Mouse (Mus musculus): ENCODE measurements around the gene Zc3h12c. TPM values are rescaled to one million over a fixed set of nuclear protein-coding genes. Genes with fewer than 3 reads are reported as not detected.

Zc3h12c gene
- polyA plus RNA-seq, 1 experiment from 2014 or later, result 9.3 TPM

DNA sequence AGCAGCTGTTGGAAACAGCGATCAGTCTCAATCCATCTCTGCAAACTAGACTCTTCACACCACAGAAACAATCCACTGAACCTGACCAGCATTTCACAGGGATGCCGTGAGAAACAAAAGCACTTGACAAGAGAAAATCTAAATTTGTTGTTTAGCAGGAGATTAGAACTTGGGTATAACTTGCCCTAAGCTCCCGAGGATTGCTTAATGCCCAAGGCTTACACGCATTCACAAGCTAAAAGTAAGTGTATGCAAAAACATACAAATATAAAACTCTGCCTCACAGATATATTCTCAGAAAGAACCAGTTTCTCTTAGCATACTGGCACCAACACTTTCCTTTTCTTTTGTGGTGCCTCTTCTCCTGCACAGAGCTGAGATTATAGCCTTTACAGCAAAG is 19.5 kb downstream of the Zc3h12c start:
- ATAC-seq (no peak), DNase-seq (ENCODE audit: low read depth, low spot score) (no peak)
- no peaks in the 10 kb centered on the region for H3K27me3 ChIP-seq
- ChIA-PET CTCF (interaction anchor here (4.5 kb wide), 1 partner anchor 10 kb away, joined by 14 read pairs; no protein-coding TSS in a partner anchor), POLR2A (no interaction called here)
- in situ Hi-C loops (cut with MboI; ENCODE audit: low pct_unique_long_range_greater_than_20kb), result no loop called here
- no peak for TF ChIP-seq CTCF (IDR thresholded peaks at IDR 0.05)

DNA sequence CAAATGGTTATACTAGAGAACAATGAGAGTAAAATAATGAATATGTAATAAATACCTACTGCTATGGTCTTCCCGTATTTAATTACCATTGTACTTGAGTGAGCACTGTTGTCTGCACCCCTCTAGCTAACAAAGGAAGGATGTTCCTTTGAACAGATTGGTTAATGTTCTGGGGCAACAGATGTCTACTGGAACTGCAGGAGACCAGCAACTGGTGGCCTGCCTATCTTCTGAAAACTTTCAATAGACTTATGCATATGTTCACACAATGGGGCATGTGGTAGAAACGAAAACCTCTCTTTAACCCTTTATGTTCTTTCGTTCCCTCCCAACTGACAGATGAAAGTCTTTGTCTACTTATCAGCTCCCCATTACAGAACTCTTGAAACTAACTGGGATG is 20.1 kb downstream of the Zc3h12c start:
- TF ChIP-seq CTCF (IDR thresholded peaks at IDR 0.05), result no peak
- ATAC-seq (no peak), DNase-seq (ENCODE audit: low read depth, low spot score) (no peak)
- in situ Hi-C loops (cut with MboI; ENCODE audit: low pct_unique_long_range_greater_than_20kb), result no loop called here
- H3K27me3 ChIP-seq, result no peaks in the 10 kb centered on the region
- POLR2A ChIA-PET, result no interaction called here
- CTCF ChIA-PET, result interaction anchor here (4.5 kb wide), 1 partner anchor 9 kb away, joined by 14 read pairs; no protein-coding TSS in a partner anchor

DNA sequence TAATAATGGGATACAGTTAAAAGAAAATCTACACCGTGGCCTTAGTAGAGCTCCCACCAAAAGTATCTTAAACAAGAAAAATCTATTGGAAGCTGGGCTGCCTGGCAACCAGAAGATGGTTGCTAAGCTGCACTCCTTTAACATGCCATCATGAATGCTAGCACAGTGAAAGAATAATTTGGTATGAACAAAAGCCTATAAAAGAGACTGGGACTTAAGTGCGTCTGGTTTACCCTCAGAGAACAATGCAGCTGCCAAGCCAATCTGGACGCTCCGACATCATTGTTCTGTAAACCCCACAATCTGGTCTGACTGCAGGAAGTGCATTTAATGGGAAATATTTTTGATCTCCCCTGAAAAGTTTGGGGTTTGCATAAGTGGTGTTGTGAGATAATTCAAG is 22.1 kb downstream of the Zc3h12c start:
- in situ Hi-C loops (cut with MboI; ENCODE audit: low pct_unique_long_range_greater_than_20kb), result no loop called here
- no peak for ATAC-seq

DNA sequence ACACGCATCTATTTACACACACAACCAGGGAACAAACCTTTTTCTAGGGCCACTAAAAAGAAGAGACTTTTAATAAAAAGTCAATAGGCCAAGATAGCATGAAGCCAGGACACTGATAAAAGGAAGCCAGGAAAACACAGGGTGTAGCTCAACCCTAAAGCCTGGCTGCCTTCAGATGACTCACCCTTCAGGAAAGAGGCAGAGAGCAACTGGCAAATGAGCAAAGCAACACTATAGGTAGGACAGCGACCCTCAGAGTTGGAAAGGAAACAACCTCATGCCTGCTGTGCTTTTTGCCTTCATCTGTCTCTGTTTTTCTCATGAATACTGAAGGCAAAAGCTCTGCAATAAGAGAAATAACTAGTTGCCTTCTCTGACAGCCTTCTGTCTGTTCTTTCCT is 35.6 kb downstream of the Zc3h12c start:
- DNase-seq (ENCODE audit: low read depth, low spot score) (no peak), ATAC-seq (no peak)
- ChIA-PET POLR2A (no interaction called here), CTCF (interaction anchor here (1.1 to 1.3 kb wide), 2 partner anchors 11 to 19 kb away, joined by 3 read pairs; no protein-coding TSS in a partner anchor)
- TF ChIP-seq CTCF (IDR thresholded peaks at IDR 0.05), result no peak
- no peaks in the 10 kb centered on the region for H3K27me3 ChIP-seq
- in situ Hi-C loops (cut with MboI; ENCODE audit: low pct_unique_long_range_greater_than_20kb), result loop anchor here (10.0 kb wide), 1 partner anchor 152 kb away; no protein-coding TSS in a partner anchor

More for the DNA sequence above, 22.1 kb downstream of the Zc3h12c start:
- TF ChIP-seq CTCF (IDR thresholded peaks at IDR 0.05), result no peak
- ChIA-PET POLR2A (no interaction called here), CTCF (no interaction called here)
- no peak for DNase-seq (ENCODE audit: low read depth, low spot score)
- no peaks in the 10 kb centered on the region for H3K27me3 ChIP-seq

- DNase-seq (ENCODE audit: low read depth, low spot score) (no peak), ATAC-seq (no peak)
- in situ Hi-C loops (cut with MboI; ENCODE audit: low pct_unique_long_range_greater_than_20kb), result loop anchor here (10.0 kb wide), 1 partner anchor 154 kb away; no protein-coding TSS in a partner anchor
- ChIA-PET POLR2A (no interaction called here), CTCF (interaction anchor here (1.4 to 2.0 kb wide), 2 partner anchors 9 to 11 kb away, joined by 3 to 5 read pairs; no protein-coding TSS in a partner anchor)
- no peaks in the 10 kb centered on the region for H3K27me3 ChIP-seq
- TF ChIP-seq CTCF (IDR thresholded peaks at IDR 0.05), result no peak
These were observed 38.0 kb downstream of the Zc3h12c start for GRCm38 (mm10) chr9:52130348-52130747.

DNA sequence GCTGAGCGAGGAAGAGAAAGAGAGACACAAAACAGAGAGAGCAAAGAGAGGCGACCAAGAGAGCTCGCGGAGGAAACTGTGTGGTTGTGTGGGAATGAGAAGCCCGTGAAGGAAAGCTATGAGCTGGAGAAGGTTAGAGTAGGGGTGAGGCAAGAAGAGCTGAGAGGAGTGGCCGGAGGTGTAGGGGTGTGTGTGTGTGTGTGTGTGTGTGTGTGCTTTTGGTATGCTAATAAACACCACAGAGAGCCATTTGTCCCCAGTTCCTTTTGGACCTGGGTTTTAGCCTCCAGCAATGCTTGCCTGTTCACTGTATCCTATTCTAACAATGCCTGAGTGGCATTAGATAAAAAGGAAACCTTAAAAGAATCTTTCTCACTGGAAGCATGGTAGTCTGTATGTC is 43.1 kb downstream of the Zc3h12c start:
- ChIA-PET CTCF (no interaction called here), POLR2A (no interaction called here)
- in situ Hi-C loops (cut with MboI; ENCODE audit: low pct_unique_long_range_greater_than_20kb), result no loop called here
- TF ChIP-seq CTCF (IDR thresholded peaks at IDR 0.05), result no peak
- no peaks in the 10 kb centered on the region for H3K27me3 ChIP-seq
- ATAC-seq, result no peak
- DNase-seq (ENCODE audit: low read depth, low spot score), result no peak

DNA sequence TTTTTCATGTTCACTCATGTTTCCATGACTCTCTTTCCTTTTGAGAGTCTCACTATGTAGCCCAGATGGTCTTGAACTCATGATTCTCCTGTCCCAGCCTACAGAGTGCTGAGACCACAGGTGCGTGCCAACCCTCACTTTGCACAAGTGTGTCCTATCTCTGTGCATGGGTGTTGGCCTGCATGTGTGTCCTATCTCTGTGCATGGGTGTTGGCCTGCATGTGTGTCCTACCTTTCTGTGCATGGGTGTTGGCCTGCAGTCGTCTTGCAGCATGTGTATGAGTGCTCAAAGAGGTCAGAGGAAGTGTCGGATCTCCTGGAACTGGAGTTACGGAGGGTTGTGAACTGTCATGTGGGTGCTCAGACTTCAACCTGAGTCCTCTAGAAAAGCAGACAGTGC is 49.2 kb downstream of the Zc3h12c start:
- CTCF ChIA-PET, result no interaction called here
- POLR2A ChIA-PET, result no interaction called here

GRCm38 (mm10) chr9:52113091-52113490 is 55.3 kb downstream of the Zc3h12c start:
- ChIA-PET CTCF (interaction anchor here (0.9 kb wide), 1 partner anchor 9 kb away, joined by 4 read pairs; no protein-coding TSS in a partner anchor), POLR2A (no interaction called here)
- ATAC-seq (no peak), DNase-seq (ENCODE audit: low read depth, low spot score) (no peak)
- TF ChIP-seq CTCF (IDR thresholded peaks at IDR 0.05), result no peak
- in situ Hi-C loops (cut with MboI; ENCODE audit: low pct_unique_long_range_greater_than_20kb), result no loop called here
- H3K27me3 ChIP-seq, result no peaks in the 10 kb centered on the region

More for the DNA sequence above, 49.2 kb downstream of the Zc3h12c start:
- no peak for TF ChIP-seq CTCF (IDR thresholded peaks at IDR 0.05)
- H3K27me3 ChIP-seq, result no peaks in the 10 kb centered on the region
- no peak for DNase-seq (ENCODE audit: low read depth, low spot score)
- ATAC-seq, result no peak
- in situ Hi-C loops (cut with MboI; ENCODE audit: low pct_unique_long_range_greater_than_20kb), result no loop called here

- H3K27me3 ChIP-seq, result no peaks in the 10 kb centered on the region
- ATAC-seq (no peak), DNase-seq (ENCODE audit: low read depth, low spot score) (no peak)
- TF ChIP-seq CTCF (IDR thresholded peaks at IDR 0.05), result no peak
- ChIA-PET POLR2A (no interaction called here), CTCF (no interaction called here)
- in situ Hi-C loops (cut with MboI; ENCODE audit: low pct_unique_long_range_greater_than_20kb), result no loop called here
These were observed 57.6 kb downstream of the Zc3h12c start for GRCm38 (mm10) chr9:52110738-52111137.

- ATAC-seq (no peak), DNase-seq (ENCODE audit: low read depth, low spot score) (no peak)
- POLR2A ChIA-PET, result no interaction called here
- in situ Hi-C loops (cut with MboI; ENCODE audit: low pct_unique_long_range_greater_than_20kb), result no loop called here
- no peak for TF ChIP-seq CTCF (IDR thresholded peaks at IDR 0.05)
- no peaks in the 10 kb centered on the region for H3K27me3 ChIP-seq
- CTCF ChIA-PET, result no interaction called here
These were observed 61.2 kb downstream of the Zc3h12c start for GRCm38 (mm10) chr9:52107161-52107560.

DNA sequence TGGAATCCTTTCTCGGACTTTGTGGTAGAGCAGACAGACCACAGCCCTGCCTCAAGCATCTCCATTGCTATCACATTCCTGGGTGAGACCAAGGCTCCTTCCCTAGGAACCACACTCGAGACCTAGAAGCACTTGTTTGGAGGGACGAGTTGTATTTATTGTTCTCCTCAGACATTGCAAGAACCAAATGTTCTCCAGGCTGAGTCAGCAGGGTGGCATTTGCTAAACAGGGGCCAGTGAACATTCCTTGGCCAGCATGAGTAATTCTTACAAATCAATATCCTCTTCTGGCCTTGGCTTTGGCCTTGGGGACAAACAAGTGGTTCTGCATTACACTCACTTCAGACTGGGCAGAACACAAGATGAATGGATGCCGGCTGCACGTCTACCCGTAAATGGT is 62.9 kb downstream of the Zc3h12c start:
- DNase-seq (ENCODE audit: low read depth, low spot score) (peak; percentile 34), ATAC-seq (peak; percentile 78)
- no peaks in the 10 kb centered on the region for H3K27me3 ChIP-seq
- ChIA-PET POLR2A (no interaction called here), CTCF (interaction anchor here (1.5 kb wide), 1 partner anchor 46 kb away, joined by 3 read pairs; no protein-coding TSS in a partner anchor)
- in situ Hi-C loops (cut with MboI; ENCODE audit: low pct_unique_long_range_greater_than_20kb), result no loop called here
- no peak for TF ChIP-seq CTCF (IDR thresholded peaks at IDR 0.05)

GRCm38 (mm10) chr9:52104225-52104615 is 64.2 kb downstream of the Zc3h12c start:
- no peak for ATAC-seq
- in situ Hi-C loops (cut with MboI; ENCODE audit: low pct_unique_long_range_greater_than_20kb), result no loop called here
- no peak for DNase-seq (ENCODE audit: low read depth, low spot score)
- POLR2A ChIA-PET, result no interaction called here
- TF ChIP-seq CTCF (IDR thresholded peaks at IDR 0.05), result no peak
- no peaks in the 10 kb centered on the region for H3K27me3 ChIP-seq
- CTCF ChIA-PET, result interaction anchor here (1.0 to 1.6 kb wide), 2 partner anchors 8 to 184 kb away, joined by 3 to 4 read pairs; no protein-coding TSS in a partner anchor

All from Patski (cell line).